Mouse (Mus musculus) heart, postnatal 0 days (tissue): ENCODE measurements around the gene Mettl8.

Experiments
- CTCF ChIP-seq: IDR thresholded peaks from 2 replicates; pipeline ENCODE4 v1.5.1; 2016; ENCODE audit warnings: antibody characterized with exemption, control low read depth, low read depth
- EP300 ChIP-seq: IDR thresholded peaks from 2 replicates; pipeline ENCODE4 v1.6.1; 2016; ENCODE audit warnings: antibody characterized with exemption, low read depth

- TF ChIP-seq CTCF (no peak), EP300 (peak; percentile 18; the same call in 1 of the 2 replicates)
Measured at GRCm38 (mm10) chr2:71096170-71096569, 40.8 kb upstream of the Mettl8 start.
